In the genomic region with DNA sequence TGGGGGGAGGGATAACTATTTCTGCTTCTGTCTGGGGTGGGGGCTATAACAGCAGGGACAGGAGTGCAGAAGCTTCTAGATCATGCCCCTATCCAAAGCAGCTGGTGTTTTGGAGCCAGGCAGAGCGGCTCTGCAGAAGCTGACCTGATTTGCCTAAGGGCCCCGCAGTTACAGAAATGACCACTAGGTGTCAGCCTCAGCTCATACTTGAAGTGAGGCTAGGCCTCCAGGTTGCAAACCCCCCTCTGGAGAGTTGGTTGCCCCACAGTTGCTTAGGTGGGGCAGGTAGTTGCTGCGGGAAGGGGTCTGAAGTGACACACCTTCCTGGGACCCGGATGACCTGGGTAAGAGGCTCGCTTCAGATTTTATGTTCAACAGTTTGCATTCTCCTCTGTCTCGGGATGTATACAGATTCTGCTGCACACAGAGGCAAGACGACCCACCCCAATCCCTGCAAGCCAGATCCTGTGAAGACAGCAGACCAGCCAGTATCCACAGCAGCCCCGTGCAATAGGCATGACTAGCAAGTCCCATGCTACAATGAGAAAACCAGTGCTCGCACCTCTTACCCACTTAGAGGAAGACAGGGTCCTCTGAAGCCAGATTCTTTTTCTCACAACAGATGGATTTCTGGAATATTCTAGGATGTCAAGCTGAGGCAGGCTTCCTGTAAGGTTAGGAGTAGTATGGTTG, we compare ENCODE assay signal across 8 mouse cellular contexts. TPM values are rescaled to one million over a fixed set of nuclear protein-coding genes. Genes with fewer than 3 reads are reported as not detected.
DNase-seq lines count a peak whose midpoint lies in the region; ATAC-seq and TF ChIP-seq lines count a peak whose summit lies in the region.

No protein-coding gene starts in this region.

- peak; percentile 94 for TF ChIP-seq CTCF in intestine, postnatal 0 days (IDR thresholded peaks at IDR 0.05; ENCODE audit: low read depth)

- H3K36me3 ChIP-seq in intestine, postnatal 0 days (ENCODE audit: control insufficient read depth, insufficient read depth): no peaks in the 10 kb centered on the region
- no peaks in the 10 kb centered on the region for H3K36me3 ChIP-seq in intestine, embryonic 16.5 days (ENCODE audit: control insufficient read depth, insufficient read depth, low read length)
- no peaks in the 10 kb centered on the region for H3K36me3 ChIP-seq in hindbrain, embryonic 16.5 days (ENCODE audit: control insufficient read depth, insufficient read depth, low read length)
- no peaks in the 10 kb centered on the region for H3K36me3 ChIP-seq in limb, embryonic 10.5 days
- no peaks in the 10 kb centered on the region for H3K36me3 ChIP-seq in splenic B cell, adult 2 months (ENCODE audit: control insufficient read depth, insufficient read depth, low read length, poor library complexity, severe bottlenecking)

- no peak overlapping the region for H3K4me2 ChIP-seq in intestine, postnatal 0 days (replicated peaks; ENCODE audit: low read depth)
- H3K4me2 ChIP-seq in intestine, embryonic 16.5 days (ENCODE audit: low read depth, low read length): no peak overlapping the region
- no peak overlapping the region; the same call in 1 of the 2 replicates for H3K4me2 ChIP-seq in hindbrain, embryonic 16.5 days (ENCODE audit: low read length)

- peak; percentile 94 for DNase-seq in cerebellum, adult 9-10 months
- peak; percentile 64 to 86 for DNase-seq in frontal cortex, postnatal 10 days (ENCODE audit: low spot score in 2 of 2)
- DNase-seq in limb, embryonic 10.5 days (ENCODE audit: low spot score): peak; percentile 92
- DNase-seq in neural tube, embryonic 10.5 days (ENCODE audit: extremely low spot score, low spot score): peak; percentile 89
- peak; percentile 90 for DNase-seq in splenic B cell, adult 2 months (ENCODE audit: low read depth, low spot score)

- no peaks in the 10 kb centered on the region for H3K9me3 ChIP-seq in intestine, postnatal 0 days (ENCODE audit: control insufficient read depth)
- no peaks in the 10 kb centered on the region for H3K9me3 ChIP-seq in intestine, embryonic 16.5 days (ENCODE audit: control insufficient read depth, low read length)
- H3K9me3 ChIP-seq in hindbrain, embryonic 16.5 days (ENCODE audit: control insufficient read depth, low read length): no peaks in the 10 kb centered on the region
- no peaks in the 10 kb centered on the region for H3K9me3 ChIP-seq in limb, embryonic 10.5 days (replicated peaks)

- 22% methylated on average over 9 of the region's 9 CpGs for WGBS in intestine, postnatal 0 days
- WGBS in intestine, embryonic 16.5 days: 24% methylated on average over 9 of the region's 9 CpGs
- 26% methylated on average over 9 of the region's 9 CpGs for WGBS in hindbrain, embryonic 16.5 days
- 27% methylated on average over 9 of the region's 9 CpGs for WGBS in limb, embryonic 10.5 days

- no peak overlapping the region for H3K27ac ChIP-seq in intestine, postnatal 0 days (ENCODE audit: low read depth, low read length)
- H3K27ac ChIP-seq in intestine, embryonic 16.5 days (ENCODE audit: low read length): no peak overlapping the region
- H3K27ac ChIP-seq in hindbrain, embryonic 16.5 days (ENCODE audit: low read depth, low read length): no peak overlapping the region
- H3K27ac ChIP-seq in limb, embryonic 10.5 days: peak overlapping the region; percentile 72; the same call in 1 of the 2 replicates

- no peaks in the 10 kb centered on the region for H3K27me3 ChIP-seq in intestine, postnatal 0 days (replicated peaks; ENCODE audit: control insufficient read depth, insufficient read depth, low read length)
- peaks cover 5% of the 10 kb centered on the region; the same call in 1 of the 2 replicates for H3K27me3 ChIP-seq in intestine, embryonic 16.5 days (replicated peaks; ENCODE audit: control insufficient read depth, insufficient read depth, low read length)
- H3K27me3 ChIP-seq in hindbrain, embryonic 16.5 days (replicated peaks; ENCODE audit: control insufficient read depth, insufficient read depth, low read length): no peaks in the 10 kb centered on the region; the same call in 1 of the 2 replicates
- H3K27me3 ChIP-seq in limb, embryonic 10.5 days (ENCODE audit: low read depth, poor library complexity, severe bottlenecking): peaks cover 30% of the 10 kb centered on the region
- H3K27me3 ChIP-seq in splenic B cell, adult 2 months (ENCODE audit: control insufficient read depth, insufficient read depth, low read length, poor library complexity, severe bottlenecking): no peaks in the 10 kb centered on the region

- H3K9ac ChIP-seq in intestine, postnatal 0 days (ENCODE audit: low read depth, low read length): no peak overlapping the region
- H3K9ac ChIP-seq in intestine, embryonic 16.5 days (ENCODE audit: low read depth, low read length): no peak overlapping the region; the same call in 1 of the 2 replicates
- H3K9ac ChIP-seq in hindbrain, embryonic 16.5 days (ENCODE audit: low read depth, low read length): no peak overlapping the region

- H3K4me3 ChIP-seq in intestine, postnatal 0 days (ENCODE audit: low read depth, low read length): no peak overlapping the region
- no peak overlapping the region for H3K4me3 ChIP-seq in intestine, embryonic 16.5 days (ENCODE audit: low read length)
- no peak overlapping the region for H3K4me3 ChIP-seq in hindbrain, embryonic 16.5 days (ENCODE audit: low read length)
- H3K4me3 ChIP-seq in limb, embryonic 10.5 days: no peak overlapping the region

- no peak for ATAC-seq in intestine, postnatal 0 days
- ATAC-seq in intestine, embryonic 16.5 days: no peak
- ATAC-seq in hindbrain, embryonic 16.5 days: 0 out of 2 replicates have a peak, but pooled peaks have one; percentile 13

- H3K4me1 ChIP-seq in intestine, postnatal 0 days (replicated peaks; ENCODE audit: control insufficient read depth, insufficient read depth, low read length): peaks cover 5% of the 10 kb centered on the region; the same call in 1 of the 2 replicates
- peaks cover 30% of the 10 kb centered on the region for H3K4me1 ChIP-seq in intestine, embryonic 16.5 days (ENCODE audit: control insufficient read depth, insufficient read depth, low read length)
- peaks cover 29% of the 10 kb centered on the region for H3K4me1 ChIP-seq in hindbrain, embryonic 16.5 days (ENCODE audit: control insufficient read depth, insufficient read depth, low read depth, low read length)
- H3K4me1 ChIP-seq in limb, embryonic 10.5 days: peaks cover 82% of the 10 kb centered on the region

RNA-seq across cellular contexts. Expression of gene 1600014C23Rik, which starts 2.3 kb away (rescaled TPM):
- not detected in 2 replicates for polyA plus RNA-seq in intestine, postnatal 0 days (2015; fragmentation: Nextera tagmentation; extraction: Ambion mirVana)
- 0.76 TPM in 1 of 2 replicates, not detected in the other for polyA plus RNA-seq in intestine, embryonic 16.5 days (2015; fragmentation: Nextera tagmentation; extraction: Ambion mirVana)
- polyA plus RNA-seq in hindbrain, embryonic 16.5 days (2015; fragmentation: Nextera tagmentation; extraction: Ambion mirVana): 0.66 TPM in 1 of 2 replicates, not detected in the other
- 0.33 TPM in 1 of 2 replicates, not detected in the other for polyA plus RNA-seq in limb, embryonic 10.5 days (2016; fragmentation: Nextera tagmentation; extraction: Ambion mirVana)

RNA-seq across cellular contexts. Expression of gene Tmem63b, which starts 44.6 kb away (rescaled TPM):
- polyA plus RNA-seq in intestine, postnatal 0 days (2015; fragmentation: Nextera tagmentation; extraction: Ambion mirVana): 22.6 and 24.7 TPM in 2 replicates
- polyA plus RNA-seq in intestine, embryonic 16.5 days (2015; fragmentation: Nextera tagmentation; extraction: Ambion mirVana): 31.7 and 31.9 TPM in 2 replicates
- 147 and 148 TPM in 2 replicates for polyA plus RNA-seq in hindbrain, embryonic 16.5 days (2015; fragmentation: Nextera tagmentation; extraction: Ambion mirVana)
- 35.5 and 36.1 TPM in 2 replicates for polyA plus RNA-seq in limb, embryonic 10.5 days (2016; fragmentation: Nextera tagmentation; extraction: Ambion mirVana)

RNA-seq across cellular contexts. Expression of gene Mrpl14, which starts 45.2 kb away (rescaled TPM):
- 120 and 127 TPM in 2 replicates for polyA plus RNA-seq in intestine, postnatal 0 days (2015; fragmentation: Nextera tagmentation; extraction: Ambion mirVana)
- polyA plus RNA-seq in intestine, embryonic 16.5 days (2015; fragmentation: Nextera tagmentation; extraction: Ambion mirVana): 149 and 154 TPM in 2 replicates
- 128 and 134 TPM in 2 replicates for polyA plus RNA-seq in hindbrain, embryonic 16.5 days (2015; fragmentation: Nextera tagmentation; extraction: Ambion mirVana)
- polyA plus RNA-seq in limb, embryonic 10.5 days (2016; fragmentation: Nextera tagmentation; extraction: Ambion mirVana): 160 and 167 TPM in 2 replicates
